Comparison of ENCODE assay signal across 24 mouse cellular contexts in genomic region chr15:97163090-97163489, GRCm38 (mm10).
A peak's percentile ranks its signal among the peaks of the same experiment; 100 is the strongest.
DNase-seq lines count a peak whose midpoint lies in the region; ATAC-seq and TF ChIP-seq lines count a peak whose summit lies in the region.
"Had no signal": no experiment of that assay in that cellular context is flagged by ENCODE, and none has a peak within 500 bp of the region (broad histone marks: within the 10 kb centered on the region; RNA-seq: fewer than 3 reads in every experiment).

No protein-coding gene starts in this region.

- WGBS in liver, adult 2 months: 87% methylated on average over 8 of the region's 8 CpGs
- 53% methylated on average over 8 of the region's 8 CpGs for WGBS in liver, postnatal 0 days (ENCODE audit: insufficient replicate concordance)

- H3K9me3 ChIP-seq in liver, postnatal 0 days (ENCODE audit: low read length): no peaks in the 10 kb centered on the region
- H3K9me3 ChIP-seq in CH12.LX (replicated peaks; ENCODE audit: low read length): no peaks in the 10 kb centered on the region
- H3K9me3 ChIP-seq: embryonic facial prominence, embryonic 10.5 days; embryonic facial prominence, embryonic 12.5 days; forebrain, embryonic 13.5 days; forebrain, embryonic 15.5 days had no signal

- no peaks in the 10 kb centered on the region for H3K27me3 ChIP-seq in liver, adult 2 months (ENCODE audit: control insufficient read depth, insufficient read depth, low read length)
- no peaks in the 10 kb centered on the region for H3K27me3 ChIP-seq in liver, postnatal 0 days (ENCODE audit: insufficient read depth, low read length)
- H3K27me3 ChIP-seq in CH12.LX (replicated peaks): no peaks in the 10 kb centered on the region
- H3K27me3 ChIP-seq: embryonic facial prominence, embryonic 12.5 days; forebrain, embryonic 13.5 days; forebrain, embryonic 15.5 days had no signal

- no peak overlapping the region for H3K4me2 ChIP-seq in liver, postnatal 0 days (ENCODE audit: low read depth, low read length)
- no peak overlapping the region for H3K4me2 ChIP-seq in CH12.LX (ENCODE audit: insufficient read depth, low read depth, poor library complexity, severe bottlenecking)
- H3K4me2 ChIP-seq: embryonic facial prominence, embryonic 12.5 days; forebrain, embryonic 13.5 days; forebrain, embryonic 15.5 days had no signal

- dilution Hi-C loops in CH12.LX (cut with MboI; ENCODE audit: extremely low pct_ligation_motif_present, extremely low pct_unique_long_range_greater_than_20kb, low sequenced_read_pairs): no loop called here

- TF ChIP-seq POLR2A in liver, adult 2 months (IDR thresholded peaks at IDR 0.05; ENCODE audit: extremely low read depth, insufficient read depth, low read length): no peak
- TF ChIP-seq POLR2A in CH12.LX (IDR thresholded peaks at IDR 0.05; ENCODE audit: low read depth, low read length): no peak

- peaks cover 9% of the 10 kb centered on the region for H3K4me1 ChIP-seq in liver, adult 2 months (ENCODE audit: control insufficient read depth, insufficient read depth, low read length)
- no peaks in the 10 kb centered on the region for H3K4me1 ChIP-seq in liver, postnatal 0 days (ENCODE audit: insufficient read depth)
- H3K4me1 ChIP-seq in CH12.LX (ENCODE audit: control insufficient read depth in 1 of 2, insufficient read depth in 2 of 2): peaks cover 2 to 10% of the 10 kb centered on the region in 2 experiments; a peak in 3 of 4 replicates
- H3K4me1 ChIP-seq: embryonic facial prominence, embryonic 10.5 days; embryonic facial prominence, embryonic 12.5 days; forebrain, embryonic 13.5 days; forebrain, embryonic 15.5 days had no signal

- no peak for TF ChIP-seq CTCF in liver, adult 2 months (IDR thresholded peaks at IDR 0.05; ENCODE audit: low read depth, low read length)
- TF ChIP-seq CTCF in liver, postnatal 0 days (IDR thresholded peaks at IDR 0.05; ENCODE audit: low read depth): no peak
- no peak for TF ChIP-seq CTCF in CH12.LX (conservative IDR thresholded peaks at IDR 0.05 in 1 of 2, IDR thresholded peaks at IDR 0.05 in 1 of 2; ENCODE audit: low read depth in 2 of 2, low read length in 2 of 2)

- peak overlapping the region; percentile 16; the same call in 1 of the 2 replicates for H3K27ac ChIP-seq in liver, adult 2 months (replicated peaks; ENCODE audit: insufficient read depth, low read depth, low read length)
- no peak overlapping the region for H3K27ac ChIP-seq in liver, postnatal 0 days (ENCODE audit: low read depth)
- H3K27ac ChIP-seq in CH12.LX (ENCODE audit: insufficient read depth, low read depth): no peak overlapping the region
- H3K27ac ChIP-seq: embryonic facial prominence, embryonic 10.5 days; embryonic facial prominence, embryonic 12.5 days; forebrain, embryonic 13.5 days; forebrain, embryonic 15.5 days had no signal

- no peak for TF ChIP-seq RAD21 in CH12.LX (IDR thresholded peaks at IDR 0.05; ENCODE audit: low read depth, low read length)

- TF ChIP-seq EP300 in liver, postnatal 0 days (IDR thresholded peaks at IDR 0.05; ENCODE audit: low read depth): no peak
- TF ChIP-seq EP300 in CH12.LX (IDR thresholded peaks at IDR 0.05; ENCODE audit: low read length): peak; percentile 70

- in situ Hi-C loops in CH12.LX (cut with MboI; ENCODE audit: low pct_ligation_motif_present, low pct_unique_long_range_greater_than_20kb, low sequenced_read_pairs): no loop called here

- H3K4me3 ChIP-seq in liver, adult 2 months (ENCODE audit: insufficient read depth, low read depth, low read length): no peak overlapping the region
- H3K4me3 ChIP-seq in liver, postnatal 0 days (ENCODE audit: low read depth, low read length): no peak overlapping the region
- H3K4me3 ChIP-seq in CH12.LX (replicated peaks in 1 of 3; ENCODE audit: low read depth in 2 of 3, low read length in 2 of 3, poor library complexity in 1 of 3): no peak overlapping the region
- H3K4me3 ChIP-seq: embryonic facial prominence, embryonic 10.5 days; embryonic facial prominence, embryonic 12.5 days; forebrain, embryonic 13.5 days; forebrain, embryonic 15.5 days had no signal

- ATAC-seq in liver, postnatal 0 days: no peak
- ATAC-seq in granulocyte monocyte progenitor cell, adult 5-6 weeks (replicated peaks; ENCODE audit: poor library complexity, severe bottlenecking): peak; percentile 84
- ATAC-seq: activated CD4-positive, CD25-positive, alpha-beta regulatory T cell, adult 4 months; CD4-positive, CD25-positive, alpha-beta regulatory T cell, adult 4 months; forebrain, embryonic 13.5 days; forebrain, embryonic 15.5 days; forebrain, postnatal 0 days had no signal

- DNase-seq in liver, adult 2 months (ENCODE audit: extremely low read depth, low read depth, low spot score): no peak
- no peak for DNase-seq in liver, postnatal 0 days
- DNase-seq in A20 (ENCODE audit: low read depth, low spot score): peak; percentile 17
- DNase-seq in CH12.LX (ENCODE audit: extremely low read depth): peak; percentile 34
- DNase-seq in T-cell, adult 2 months (ENCODE audit: low spot score): no peak
- DNase-seq in neural tube, embryonic 10.5 days (ENCODE audit: extremely low spot score, low spot score): no peak
- DNase-seq in cerebellum, adult 18-20 months: no peak
- DNase-seq: adrenal gland, adult 8-10 months; adrenal gland, postnatal 14 days; adrenal gland, postnatal 36 days; B cell, adult 2 months; cerebellum, adult 11-12 months; cerebellum, adult 8-10 months; cerebellum, adult 9-11 months; cerebellum, postnatal 14 days; cerebellum, postnatal 36 days; forebrain, postnatal 0 days had no signal

- H3K9ac ChIP-seq in liver, adult 2 months (ENCODE audit: low read depth, low read length): no peak overlapping the region
- H3K9ac ChIP-seq in liver, postnatal 0 days (replicated peaks): no peak overlapping the region
- no peak overlapping the region for H3K9ac ChIP-seq in CH12.LX (ENCODE audit: insufficient read depth, low read depth)
- H3K9ac ChIP-seq: embryonic facial prominence, embryonic 12.5 days; forebrain, embryonic 13.5 days; forebrain, embryonic 15.5 days; forebrain, postnatal 0 days had no signal

- no peaks in the 10 kb centered on the region for H3K79me2 ChIP-seq in liver, adult 2 months (ENCODE audit: control insufficient read depth, insufficient read depth, low read length)
- no peaks in the 10 kb centered on the region for H3K79me2 ChIP-seq in CH12.LX (replicated peaks; ENCODE audit: control insufficient read depth, extremely low read depth, insufficient read depth, poor library complexity, severe bottlenecking)

- no peaks in the 10 kb centered on the region for H3K36me3 ChIP-seq in liver, adult 2 months (ENCODE audit: control insufficient read depth, insufficient read depth, low read length)
- no peaks in the 10 kb centered on the region for H3K36me3 ChIP-seq in liver, postnatal 0 days (replicated peaks; ENCODE audit: insufficient read depth, low read length)
- H3K36me3 ChIP-seq in CH12.LX (replicated peaks in 1 of 2; ENCODE audit: control insufficient read depth in 1 of 2, insufficient read depth in 1 of 2, low read length in 1 of 2): no peaks in the 10 kb centered on the region
- H3K36me3 ChIP-seq: embryonic facial prominence, embryonic 10.5 days; embryonic facial prominence, embryonic 12.5 days; forebrain, embryonic 15.5 days had no signal

TF ChIP-seq in CH12.LX, 34 proteins besides CTCF, POLR2A, EP300 and RAD21:
- peak; percentile 52 for TF ChIP-seq ELF1 (IDR thresholded peaks at IDR 0.05; ENCODE audit: low read depth, low read length)
- no peak for TF ChIP-seq ZKSCAN1 (IDR thresholded peaks at IDR 0.05; ENCODE audit: borderline replicate concordance, low read depth, low read length)
- no peak for TF ChIP-seq NRF1 (IDR thresholded peaks at IDR 0.05; ENCODE audit: low read depth, low read length)
- TF ChIP-seq POLR2AphosphoS2 (IDR thresholded peaks at IDR 0.05; ENCODE audit: low read depth, low read length): no peak
- peak; percentile 89 for TF ChIP-seq UBTF (IDR thresholded peaks at IDR 0.05; ENCODE audit: low read depth, low read length)
- peak; percentile 73 for TF ChIP-seq IRF4 (IDR thresholded peaks at IDR 0.05; ENCODE audit: low read depth, low read length)
- TF ChIP-seq ETS1 (conservative IDR thresholded peaks at IDR 0.05; ENCODE audit: low read depth, low read length): no peak
- TF ChIP-seq TBP (conservative IDR thresholded peaks at IDR 0.05; ENCODE audit: low read depth, low read length): peak; percentile 87
- TF ChIP-seq CHD1 (IDR thresholded peaks at IDR 0.05; ENCODE audit: low read depth, low read length): no peak
- no peak for TF ChIP-seq MAX (IDR thresholded peaks at IDR 0.05; ENCODE audit: low read length)
- peak; percentile 48 for TF ChIP-seq BHLHE40 (IDR thresholded peaks at IDR 0.05; ENCODE audit: low read depth, low read length)

Comparison
In these comparisons a context has a peak if more than half of its experiments do, and no peak if none do; other contexts are left out.
1. DNase-seq: peak in A20 (single experiment) and CH12.LX (single experiment); none in liver, adult 2 months (single experiment), liver, postnatal 0 days (single experiment), T-cell, adult 2 months (single experiment), neural tube, embryonic 10.5 days (single experiment) and cerebellum, adult 18-20 months (0 of 2).